ENCODE assay signal across 25 mouse cellular contexts in genomic region chr13:112039422-112040145, GRCm38 (mm10).
DNase-seq lines count a peak whose midpoint lies in the region; ATAC-seq and TF ChIP-seq lines count a peak whose summit lies in the region.
"Had no signal": no experiment of that assay in that cellular context is flagged by ENCODE, and none has a peak within 500 bp of the region (broad histone marks: within the 10 kb centered on the region; RNA-seq: fewer than 3 reads in every experiment).

No protein-coding gene starts in this region.

- no peaks in the 10 kb centered on the region for H3K27me3 ChIP-seq in lung, embryonic 14.5 days (ENCODE audit: insufficient read depth, low read length)
- H3K27me3 ChIP-seq in kidney, embryonic 16.5 days (ENCODE audit: insufficient read depth, low read length) = no peaks in the 10 kb centered on the region
- no peaks in the 10 kb centered on the region for H3K27me3 ChIP-seq in stomach, postnatal 0 days (ENCODE audit: control insufficient read depth, insufficient read depth, low read length)
- no peaks in the 10 kb centered on the region for H3K27me3 ChIP-seq in midbrain, embryonic 13.5 days
- no peaks in the 10 kb centered on the region for H3K27me3 ChIP-seq in forebrain, embryonic 13.5 days
- H3K27me3 ChIP-seq: hindbrain, embryonic 13.5 days; midbrain, embryonic 15.5 days; neural tube, embryonic 12.5 days had no signal

- no peak overlapping the region for H3K4me2 ChIP-seq in lung, embryonic 14.5 days
- H3K4me2 ChIP-seq in kidney, embryonic 16.5 days (replicated peaks; ENCODE audit: low read depth, low read length) = no peak overlapping the region
- no peak overlapping the region for H3K4me2 ChIP-seq in stomach, postnatal 0 days (replicated peaks; ENCODE audit: low read depth)
- H3K4me2 ChIP-seq in midbrain, embryonic 13.5 days (replicated peaks) = no peak overlapping the region
- no peak overlapping the region for H3K4me2 ChIP-seq in forebrain, embryonic 13.5 days
- H3K4me2 ChIP-seq: hindbrain, embryonic 13.5 days; midbrain, embryonic 15.5 days; neural tube, embryonic 12.5 days had no signal

- H3K27ac ChIP-seq in lung, embryonic 14.5 days (ENCODE audit: low read depth) = peak overlapping the region; percentile 42; the same call in 1 of the 2 replicates
- H3K27ac ChIP-seq in kidney, embryonic 16.5 days (ENCODE audit: low read length) = peak overlapping the region; percentile 64
- no peak overlapping the region for H3K27ac ChIP-seq in stomach, postnatal 0 days (replicated peaks)
- H3K27ac ChIP-seq in midbrain, embryonic 13.5 days = no peak overlapping the region
- H3K27ac ChIP-seq in forebrain, embryonic 13.5 days = no peak overlapping the region
- H3K27ac ChIP-seq: heart, adult 2 months; hindbrain, embryonic 13.5 days; left cerebral cortex, adult 2 months; midbrain, embryonic 15.5 days; neural tube, embryonic 12.5 days had no signal

- no peak for DNase-seq in lung, embryonic 14.5 days
- DNase-seq in lung, postnatal 36 days = no peak
- DNase-seq in kidney, adult 18-20 months = peak; percentile 64
- DNase-seq in stomach, postnatal 0 days (ENCODE audit: low spot score) = peak; percentile 10
- DNase-seq: adrenal gland, postnatal 14 days; B cell, adult 2 months; cerebellum, adult 2 months; cerebellum, postnatal 36 days; embryo, embryonic 11 days; gastrocnemius, postnatal 10 days; heart, adult 2 months; heart, postnatal 36 days; left cerebral cortex, postnatal 4 days; lung, adult 2 months; thymus, adult 2 months; thymus, postnatal 4 days had no signal

- H3K9ac ChIP-seq in lung, embryonic 14.5 days = no peak overlapping the region
- H3K9ac ChIP-seq in kidney, embryonic 16.5 days (replicated peaks; ENCODE audit: low read length) = no peak overlapping the region
- H3K9ac ChIP-seq in stomach, postnatal 0 days (ENCODE audit: low read length) = no peak overlapping the region
- no peak overlapping the region for H3K9ac ChIP-seq in midbrain, embryonic 13.5 days (replicated peaks)
- H3K9ac ChIP-seq in forebrain, embryonic 13.5 days = no peak overlapping the region
- H3K9ac ChIP-seq: hindbrain, embryonic 13.5 days; midbrain, embryonic 15.5 days; neural tube, embryonic 12.5 days had no signal

- H3K9me3 ChIP-seq in lung, embryonic 14.5 days (ENCODE audit: low read depth, low read length) = no peaks in the 10 kb centered on the region
- H3K9me3 ChIP-seq in kidney, embryonic 16.5 days (ENCODE audit: low read length) = no peaks in the 10 kb centered on the region
- no peaks in the 10 kb centered on the region for H3K9me3 ChIP-seq in stomach, postnatal 0 days (ENCODE audit: control insufficient read depth, low read length)
- no peaks in the 10 kb centered on the region for H3K9me3 ChIP-seq in midbrain, embryonic 13.5 days
- no peaks in the 10 kb centered on the region for H3K9me3 ChIP-seq in forebrain, embryonic 13.5 days (replicated peaks)
- H3K9me3 ChIP-seq: hindbrain, embryonic 13.5 days; midbrain, embryonic 15.5 days; neural tube, embryonic 12.5 days had no signal

- no peak for ATAC-seq in lung, embryonic 14.5 days (ENCODE audit: insufficient read depth)
- ATAC-seq in kidney, embryonic 16.5 days (ENCODE audit: low FRiP score, low TSS enrichment) = peak; percentile 96
- no peak for ATAC-seq in stomach, postnatal 0 days (ENCODE audit: low FRiP score, low TSS enrichment)
- no peak for ATAC-seq in midbrain, embryonic 13.5 days
- no peak for ATAC-seq in forebrain, embryonic 13.5 days
- ATAC-seq: forebrain, embryonic 14.5 days; inflammation-experienced regulatory T-cells, adult 6 months; midbrain, embryonic 15.5 days had no signal

- peaks cover 6% of the 10 kb centered on the region for H3K4me1 ChIP-seq in lung, embryonic 14.5 days (ENCODE audit: insufficient read depth)
- H3K4me1 ChIP-seq in kidney, embryonic 16.5 days (ENCODE audit: insufficient read depth, low read length) = peaks cover 8% of the 10 kb centered on the region
- H3K4me1 ChIP-seq in stomach, postnatal 0 days (replicated peaks; ENCODE audit: control insufficient read depth, insufficient read depth) = no peaks in the 10 kb centered on the region
- H3K4me1 ChIP-seq in midbrain, embryonic 13.5 days (replicated peaks) = no peaks in the 10 kb centered on the region
- H3K4me1 ChIP-seq in forebrain, embryonic 13.5 days = no peaks in the 10 kb centered on the region
- H3K4me1 ChIP-seq: hindbrain, embryonic 13.5 days; midbrain, embryonic 15.5 days; neural tube, embryonic 12.5 days had no signal

- no peak overlapping the region for H3K4me3 ChIP-seq in lung, embryonic 14.5 days (ENCODE audit: low read depth, low read length)
- no peak overlapping the region for H3K4me3 ChIP-seq in kidney, embryonic 16.5 days (ENCODE audit: low read length)
- no peak overlapping the region for H3K4me3 ChIP-seq in stomach, postnatal 0 days (ENCODE audit: low read depth, low read length)
- no peak overlapping the region for H3K4me3 ChIP-seq in midbrain, embryonic 13.5 days (replicated peaks)
- no peak overlapping the region for H3K4me3 ChIP-seq in forebrain, embryonic 13.5 days
- H3K4me3 ChIP-seq: heart, adult 2 months; hindbrain, embryonic 13.5 days; left cerebral cortex, adult 2 months; midbrain, embryonic 15.5 days; neural tube, embryonic 12.5 days had no signal

- WGBS in lung, embryonic 14.5 days = 83% methylated on average over 7 of the region's 7 CpGs
- WGBS in kidney, embryonic 16.5 days = 56% methylated on average over 7 of the region's 7 CpGs
- 88% methylated on average over 7 of the region's 7 CpGs for WGBS in stomach, postnatal 0 days
- 79% methylated on average over 7 of the region's 7 CpGs for WGBS in midbrain, embryonic 13.5 days
- 83% methylated on average over 7 of the region's 7 CpGs for WGBS in forebrain, embryonic 13.5 days

- no peaks in the 10 kb centered on the region for H3K36me3 ChIP-seq in lung, embryonic 14.5 days (ENCODE audit: insufficient read depth)
- no peaks in the 10 kb centered on the region for H3K36me3 ChIP-seq in kidney, embryonic 16.5 days (ENCODE audit: insufficient read depth, low read length)
- no peaks in the 10 kb centered on the region for H3K36me3 ChIP-seq in stomach, postnatal 0 days (ENCODE audit: control insufficient read depth, insufficient read depth, low read length)
- H3K36me3 ChIP-seq in midbrain, embryonic 13.5 days = no peaks in the 10 kb centered on the region
- no peaks in the 10 kb centered on the region for H3K36me3 ChIP-seq in forebrain, embryonic 13.5 days (ENCODE audit: poor library complexity, severe bottlenecking)
- H3K36me3 ChIP-seq: hindbrain, embryonic 13.5 days; midbrain, embryonic 15.5 days; neural tube, embryonic 12.5 days had no signal

- TF ChIP-seq EP300 in stomach, postnatal 0 days (optimal IDR thresholded peaks at IDR 0.05) = no peak

- no peak for TF ChIP-seq CTCF in lung, embryonic 14.5 days (IDR thresholded peaks at IDR 0.05; ENCODE audit: low read depth)
- no peak for TF ChIP-seq CTCF in stomach, postnatal 0 days (IDR thresholded peaks at IDR 0.05; ENCODE audit: low read depth)

Comparison
In these comparisons a context has a peak if more than half of its experiments do, and no peak if none do; other contexts are left out.
1. DNase-seq: peak in kidney, adult 18-20 months (single experiment) and stomach, postnatal 0 days (single experiment); none in lung, embryonic 14.5 days (single experiment) and lung, postnatal 36 days (single experiment).
2. H3K27ac ChIP-seq: peak in lung, embryonic 14.5 days (single experiment) and kidney, embryonic 16.5 days (single experiment); none in stomach, postnatal 0 days (single experiment), midbrain, embryonic 13.5 days (single experiment) and forebrain, embryonic 13.5 days (single experiment).